Mouse (Mus musculus): Measurements from ENCODE around the gene Kctd4. TPM values are rescaled to one million over a fixed set of nuclear protein-coding genes. Genes with fewer than 3 reads are reported as not detected.

Kctd4 gene
- total RNA-seq (2012; rRNA removed), result 0.08 TPM in 1 of 2 replicates, not detected in the other
- polyA plus RNA-seq (2012; ENCODE audit: insufficient read depth in 1 of 2, insufficient read length in 2 of 2, low read depth in 1 of 2, low replicate concordance in 2 of 2, missing spikeins in 1 of 2), result under 1 TPM in 1 of 2 experiments, not detected in 1; 0.01 TPM

DNA sequence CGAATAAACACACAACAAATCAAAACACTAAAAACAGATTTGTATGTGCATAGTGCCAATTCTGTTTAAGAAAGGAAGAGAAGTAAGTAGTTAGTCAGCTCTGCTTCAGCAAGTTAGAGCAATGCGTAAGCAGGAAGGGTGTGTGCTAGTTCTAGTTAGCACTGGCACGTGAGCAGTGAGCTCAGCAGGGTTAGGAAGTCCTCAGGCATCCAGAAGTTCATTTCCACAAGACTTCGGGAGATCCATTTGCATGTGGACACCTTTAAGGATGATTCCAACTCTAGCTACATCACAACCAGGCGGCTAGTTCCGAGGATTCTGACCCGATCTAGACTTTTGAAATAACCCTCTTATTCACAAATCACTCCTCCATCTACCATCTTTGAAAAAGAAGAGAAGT, at the start of gene Kctd4:
Gene Kctd4 (plus strand): TSS at position 244 of the 400 bp plus-strand sequence.
- no peak within 1 kb of the TSS for H3K4me3 ChIP-seq (ENCODE audit: control insufficient read depth in 1 of 2, insufficient read depth in 1 of 2, low read depth in 2 of 2, low read length in 2 of 2)
- DNase-seq (ENCODE audit: low read depth, low spot score), result no peak
- 0 out of 4 replicates have a peak, but pooled peaks cover 0 to 2% of the 10 kb centered on the region in 2 experiments for H3K36me3 ChIP-seq (ENCODE audit: control insufficient read depth in 1 of 2, insufficient read depth in 2 of 2, low read length in 2 of 2)
- peaks cover 15% of the 10 kb centered on the region for H3K79me2 ChIP-seq (ENCODE audit: control insufficient read depth, insufficient read depth, low read length, poor library complexity)
- no peak within 1 kb of the TSS for H3K9ac ChIP-seq (ENCODE audit: control insufficient read depth, low read depth, low read length, poor library complexity, severe bottlenecking)
- TF ChIP-seq ZC3H11A (IDR thresholded peaks at IDR 0.05; ENCODE audit: low read depth, low read length) (no peak), KAT2A (conservative IDR thresholded peaks at IDR 0.05; ENCODE audit: low read depth, low read length) (no peak), RCOR1 (IDR thresholded peaks at IDR 0.05; ENCODE audit: low read depth, low read length) (no peak), MYC (IDR thresholded peaks at IDR 0.05; ENCODE audit: low read depth, low read length) (no peak), SMC3 (IDR thresholded peaks at IDR 0.05; ENCODE audit: low read depth, low read length) (no peak), CHD1 (IDR thresholded peaks at IDR 0.05; ENCODE audit: low read depth, low read length) (no peak), MAX (IDR thresholded peaks at IDR 0.05; ENCODE audit: low read length) (no peak), TAL1 (IDR thresholded peaks at IDR 0.05; ENCODE audit: low read length) (no peak), SIN3A (IDR thresholded peaks at IDR 0.05; ENCODE audit: low read length) (no peak), ETS1 (IDR thresholded peaks at IDR 0.05; ENCODE audit: low read depth, low read length) (no peak), NELFE (IDR thresholded peaks at IDR 0.05; ENCODE audit: low read depth, low read length) (no peak), MAZ (IDR thresholded peaks at IDR 0.05; ENCODE audit: low read depth, low read length) (no peak)
- H3K27me3 ChIP-seq (ENCODE audit: control insufficient read depth in 1 of 2, insufficient read depth in 2 of 2, low read length in 2 of 2), result no peaks in the 10 kb centered on the region
- H3K27ac ChIP-seq (ENCODE audit: control insufficient read depth, low read depth, low read length), result no peak within 1 kb of the TSS
- H3K9me3 ChIP-seq (replicated peaks; ENCODE audit: insufficient read depth, low read length), result no peaks in the 10 kb centered on the region
- H3K4me1 ChIP-seq (ENCODE audit: control insufficient read depth in 1 of 2, insufficient read depth in 2 of 2, low read length in 2 of 2), result no peaks in the 10 kb centered on the region

- no peak for TF ChIP-seq MXI1 (IDR thresholded peaks at IDR 0.05; ENCODE audit: low read depth, low read length)
- TF ChIP-seq TBP (IDR thresholded peaks at IDR 0.05; ENCODE audit: low read depth, low read length), result no peak
- TF ChIP-seq SIN3A (IDR thresholded peaks at IDR 0.05; ENCODE audit: low read length), result no peak
- no peak for TF ChIP-seq NRF1 (IDR thresholded peaks at IDR 0.05; ENCODE audit: insufficient read depth, low read depth, low read length, poor library complexity, severe bottlenecking)
- no peak for TF ChIP-seq POLR2AphosphoS2 (IDR thresholded peaks at IDR 0.05; ENCODE audit: low read length)
- no peak for TF ChIP-seq USF2 (IDR thresholded peaks at IDR 0.05; ENCODE audit: borderline replicate concordance in 1 of 2, insufficient read depth in 1 of 2, low read depth in 1 of 2, low read length in 2 of 2)
- no peak for TF ChIP-seq TCF12 (IDR thresholded peaks at IDR 0.05; ENCODE audit: low read depth, low read length)
- no peak for TF ChIP-seq USF1 (IDR thresholded peaks at IDR 0.05; ENCODE audit: low read depth, low read length)
- TF ChIP-seq MAX (IDR thresholded peaks at IDR 0.05; ENCODE audit: low read length), result no peak
- TF ChIP-seq MAZ (IDR thresholded peaks at IDR 0.05; ENCODE audit: low read depth, low read length), result no peak
- Histone ChIP-seq H3K79me2 (ENCODE audit: control insufficient read depth, insufficient read depth, low read length, poor library complexity) (0 out of 2 replicates have a peak, but pooled peaks cover 1% of the 10 kb centered on the region), H3K4me1 (ENCODE audit: control insufficient read depth in 1 of 2, insufficient read depth in 2 of 2, low read length in 2 of 2) (no peaks in the 10 kb centered on the region), H3K4me3 (ENCODE audit: control insufficient read depth in 1 of 2, insufficient read depth in 1 of 2, low read depth in 2 of 2, low read length in 2 of 2) (no peak overlapping the region), H3K9ac (ENCODE audit: control insufficient read depth, low read depth, low read length, poor library complexity, severe bottlenecking) (no peak overlapping the region), H3K27ac (ENCODE audit: control insufficient read depth, low read depth, low read length) (no peak overlapping the region), H3K36me3 (ENCODE audit: control insufficient read depth in 1 of 2, insufficient read depth in 2 of 2, low read length in 2 of 2) (peaks cover 0 to 13% of the 10 kb centered on the region in 2 experiments; a peak in 3 of 4 replicates), H3K27me3 (ENCODE audit: control insufficient read depth in 1 of 2, insufficient read depth in 2 of 2, low read length in 2 of 2) (no peaks in the 10 kb centered on the region), H3K9me3 (replicated peaks; ENCODE audit: insufficient read depth, low read length) (no peaks in the 10 kb centered on the region)
- no peak for DNase-seq (ENCODE audit: low read depth, low spot score)
These were observed 47.9 kb upstream of the Kctd4 start for GRCm38 (mm10) chr14:75906931-75907330.
